Mouse (Mus musculus): ENCODE measurements at regions not wholly inside any gene's neighbourhood (a gene's known extent, or its start where the extent isn't known, plus 50 kb on each side); places are given as distances from the start of the nearest gene placed in this dataset.
"Not testable (repeated sequence)": the region's sequence is repeated elsewhere in the genome, so short reads cannot be mapped to it uniquely, and the experiment has no call there.

DNA sequence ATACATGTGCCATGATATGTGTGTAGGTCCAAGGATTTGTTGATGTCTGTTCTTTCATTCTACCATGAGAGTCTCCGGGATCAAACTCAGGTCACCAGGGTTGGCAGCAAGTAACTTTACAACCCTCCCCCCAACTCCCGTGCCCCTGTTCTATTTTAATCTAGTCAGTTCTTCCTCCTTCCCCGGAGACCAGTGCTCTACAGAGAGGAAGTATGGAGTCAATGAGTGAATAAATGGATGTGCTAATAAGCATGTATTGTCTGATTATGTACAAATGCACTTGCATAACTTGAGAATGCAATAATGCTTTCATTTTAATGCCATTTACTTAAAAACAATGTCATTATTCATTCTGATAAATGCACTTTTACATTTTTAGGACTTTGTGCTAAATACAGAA is 79.1 kb upstream of the Tbl1xr1 start:
- no peak for DNase-seq (ENCODE audit: low spot score)

DNA sequence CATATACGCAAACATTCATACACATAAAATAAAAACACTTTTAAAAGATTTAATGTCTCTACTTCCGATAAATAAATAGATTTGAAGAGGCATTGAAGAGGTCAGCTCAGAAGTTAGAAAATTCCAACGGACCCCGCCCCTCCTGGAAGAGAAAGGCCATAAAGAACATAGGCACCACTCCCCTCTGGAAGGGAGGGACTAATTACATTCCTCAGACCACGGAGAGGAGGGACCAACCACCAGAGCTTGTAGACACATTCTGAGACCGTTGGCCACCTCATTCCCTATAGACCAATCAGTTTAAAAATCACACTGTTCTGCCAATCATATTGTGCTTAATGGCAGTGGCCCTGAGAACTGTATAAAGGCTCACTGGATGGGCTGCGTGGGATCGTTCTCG is 71.0 kb upstream of the Tbl1xr1 start:
- DNase-seq (ENCODE audit: low spot score): no peak

DNA sequence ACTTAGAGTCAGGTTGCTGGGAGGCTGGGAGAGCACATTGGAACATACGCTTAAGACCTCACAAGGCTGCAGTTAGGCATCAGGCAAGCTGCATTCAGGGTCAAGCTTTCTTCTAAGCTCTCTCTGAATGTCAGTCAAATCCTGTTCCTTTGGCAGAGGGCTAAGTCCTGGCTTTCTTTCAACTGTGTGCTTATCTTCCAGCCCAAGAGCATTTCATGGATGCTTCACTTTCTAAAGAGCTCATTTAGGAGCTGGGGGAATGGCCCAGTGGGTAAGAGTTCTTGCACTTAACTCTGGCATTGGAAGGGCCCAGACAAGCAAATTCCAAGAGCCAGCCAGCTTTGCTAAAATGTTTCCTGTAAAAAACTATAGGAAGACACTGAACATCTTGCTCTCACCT is 70.3 kb upstream of the Tbl1xr1 start:
- DNase-seq (ENCODE audit: low spot score): no peak

DNA sequence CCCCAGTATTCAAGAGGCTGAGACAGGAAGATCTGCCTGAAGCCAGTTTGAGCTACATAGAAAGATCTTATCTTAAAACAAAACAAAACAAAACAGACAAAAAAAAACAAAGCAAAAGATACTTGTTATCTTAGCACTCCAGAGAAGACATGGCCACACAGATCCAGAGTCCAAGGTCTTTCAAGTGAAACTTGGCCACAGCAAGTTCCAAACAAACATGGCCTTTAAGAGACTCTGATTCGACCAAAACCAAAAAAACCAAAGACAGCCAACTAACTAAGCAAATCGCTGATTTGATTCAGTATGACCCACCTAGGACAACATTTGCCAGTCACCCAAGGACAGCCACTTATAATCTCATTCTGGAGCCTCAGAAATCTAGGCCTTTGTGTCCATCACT is 69.8 kb upstream of the Tbl1xr1 start:
- DNase-seq (ENCODE audit: low spot score): no peak

DNA sequence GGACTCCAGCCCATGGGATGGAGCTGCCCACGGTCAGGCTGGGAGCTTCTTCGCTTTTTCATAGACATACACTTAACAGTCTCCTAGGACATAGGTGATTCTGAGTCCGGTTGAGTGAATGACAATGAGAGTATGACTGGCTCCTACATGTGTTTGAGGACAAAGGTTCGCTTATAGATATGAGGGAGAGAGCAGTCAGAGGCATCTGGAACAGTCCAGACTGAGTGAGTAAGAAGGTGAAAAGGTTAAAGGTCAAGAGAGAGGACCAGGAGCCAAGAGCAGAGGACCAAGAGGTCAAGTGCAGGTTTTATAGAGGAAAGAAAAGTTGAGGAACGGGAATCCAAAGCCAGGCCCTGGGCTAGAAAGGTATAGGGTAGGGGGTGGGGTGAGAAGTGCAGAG is 68.7 kb upstream of the Tbl1xr1 start:
- DNase-seq (ENCODE audit: low spot score): no peak

DNA sequence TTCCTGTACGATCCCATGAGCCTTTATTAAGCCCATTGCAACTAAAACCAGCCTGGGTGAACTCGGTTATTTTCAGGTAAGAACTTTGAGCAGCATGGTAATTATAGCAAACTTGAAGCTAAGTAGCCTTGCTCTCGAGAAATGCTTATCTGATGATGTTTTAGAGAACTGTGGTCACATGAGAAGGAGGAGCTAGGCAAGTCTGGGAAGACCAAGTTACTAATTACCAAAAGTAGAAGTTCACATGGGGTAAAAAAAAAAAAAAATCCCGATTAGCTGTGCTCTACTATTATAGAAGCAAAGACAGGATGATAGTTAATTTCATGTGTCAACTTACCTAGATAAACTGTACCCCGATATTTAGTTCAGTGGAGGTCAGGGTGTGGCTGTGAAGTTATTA is 68.0 kb upstream of the Tbl1xr1 start:
- no peak for DNase-seq (ENCODE audit: low spot score)

DNA sequence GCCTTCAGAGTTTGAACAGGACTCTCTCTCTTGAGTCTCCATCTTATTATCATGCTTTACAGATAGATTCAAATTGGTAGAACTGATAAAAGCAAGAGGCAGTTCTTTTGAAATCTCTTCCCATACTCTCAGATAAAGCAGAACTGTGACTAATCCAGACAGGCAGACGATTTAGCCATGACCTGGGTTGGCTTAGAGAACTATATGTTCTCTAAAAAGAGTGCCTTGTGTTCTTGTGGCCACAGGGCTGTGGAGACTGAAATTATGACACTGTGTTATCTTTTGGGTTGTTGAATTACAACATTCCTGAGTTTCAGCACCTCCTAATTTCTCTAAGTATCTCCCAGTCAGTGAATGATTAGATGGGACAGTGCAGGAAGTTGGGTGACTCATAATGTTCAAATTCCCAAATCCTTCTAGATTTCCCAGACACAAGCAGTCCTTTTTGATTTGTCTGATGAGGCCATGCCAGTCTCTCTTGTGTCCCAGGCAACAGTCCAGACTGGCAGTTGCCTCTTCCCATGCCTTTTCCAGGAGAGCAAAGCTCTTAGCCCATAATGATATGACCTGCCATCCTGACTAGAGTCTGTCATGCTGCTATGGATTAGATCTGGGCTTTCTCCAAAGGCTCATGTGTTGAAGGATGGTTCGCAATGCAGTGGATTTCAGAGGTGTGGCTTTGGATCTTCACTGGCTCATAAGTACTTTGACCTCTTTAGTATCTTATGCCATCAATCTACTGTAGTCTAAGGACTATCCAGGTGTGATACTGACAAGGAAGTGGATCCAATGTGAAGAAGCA is 66.4 kb upstream of the Tbl1xr1 start:
- no peak for DNase-seq (ENCODE audit: low spot score)

DNA sequence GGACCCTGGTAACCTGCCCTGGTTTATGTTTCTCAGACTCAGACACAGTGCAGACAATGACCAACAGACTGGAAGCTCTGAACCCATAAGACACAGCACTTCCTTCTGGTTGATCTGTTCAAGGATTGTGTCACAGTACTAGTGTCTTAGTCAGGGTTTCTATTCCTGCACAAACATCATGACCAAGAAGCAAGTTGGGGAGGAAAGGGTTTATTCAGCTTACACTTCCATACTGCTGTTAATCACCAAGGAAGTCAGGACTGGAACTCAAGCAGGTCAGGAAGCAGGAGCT is 65.8 kb upstream of the Tbl1xr1 start:
- not testable (repeated sequence) for DNase-seq (ENCODE audit: low spot score)

DNA sequence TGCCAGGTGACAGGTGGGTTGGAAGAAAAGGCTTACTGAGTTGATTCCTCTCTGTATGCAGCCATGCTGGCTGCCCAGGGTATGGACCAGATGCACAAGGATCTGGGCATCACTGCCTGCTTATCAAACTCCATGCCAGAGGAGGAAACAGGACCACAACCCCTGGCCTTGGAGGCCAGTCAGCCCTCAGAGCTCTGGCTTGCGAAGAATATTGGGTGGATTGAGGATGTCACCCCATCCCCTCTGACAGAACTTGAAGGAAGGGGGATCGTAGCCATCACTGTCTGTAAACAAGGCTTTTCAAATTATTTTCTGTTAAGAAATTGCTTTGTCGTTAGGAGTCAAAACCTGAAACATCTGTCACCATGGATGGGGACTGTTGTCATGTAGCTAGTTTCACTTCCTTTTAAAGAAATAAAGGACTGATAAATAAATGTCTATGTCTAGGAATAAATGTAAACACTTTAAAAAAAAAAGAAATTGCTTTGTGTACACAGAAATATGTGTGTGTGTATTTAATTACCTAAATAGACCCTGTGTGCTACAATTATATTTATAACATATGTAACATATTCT is 55.0 kb upstream of the Tbl1xr1 start:
- no peak for DNase-seq (ENCODE audit: low spot score)

DNA sequence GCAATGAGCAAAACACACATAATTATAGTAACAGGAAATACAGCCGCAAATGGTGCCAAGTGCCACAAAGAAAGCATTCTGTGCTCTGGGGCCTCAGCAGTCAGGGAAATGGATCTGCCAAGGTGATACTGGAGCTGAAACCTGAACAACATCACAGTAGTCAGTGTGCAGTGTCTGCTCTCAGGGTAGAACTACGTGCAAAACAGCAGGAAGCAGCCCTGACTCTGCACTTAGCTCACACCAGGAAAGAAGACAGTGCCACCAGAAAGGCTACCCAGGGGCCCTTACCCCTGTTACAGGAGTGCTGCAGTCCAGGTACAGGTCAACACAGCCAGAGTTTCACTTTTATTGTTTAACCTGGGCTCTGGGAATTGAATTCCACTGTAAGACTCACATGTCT is 54.0 kb upstream of the Tbl1xr1 start:
- no peak for DNase-seq (ENCODE audit: low spot score)

DNA sequence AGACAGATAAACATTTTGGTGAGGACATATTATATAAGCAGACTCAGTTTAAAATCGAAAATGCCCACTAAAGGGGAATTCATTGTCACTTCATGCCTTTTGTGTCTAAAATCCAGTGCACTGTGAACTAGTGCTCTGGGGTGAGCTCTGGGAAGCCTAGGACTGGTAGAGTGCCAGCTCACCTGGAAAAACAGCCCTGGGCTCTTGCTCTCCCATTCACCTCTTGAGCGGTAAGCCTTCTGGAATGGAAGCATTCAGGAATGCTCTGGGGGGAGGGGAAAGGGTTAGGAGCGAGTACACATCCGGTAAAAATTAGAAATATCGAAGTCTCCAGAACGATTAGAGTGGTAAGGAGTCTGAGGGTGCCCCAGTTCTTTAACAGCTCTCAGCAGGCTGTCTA is 53.4 kb upstream of the Tbl1xr1 start:
- no peak for DNase-seq (ENCODE audit: low spot score)

DNA sequence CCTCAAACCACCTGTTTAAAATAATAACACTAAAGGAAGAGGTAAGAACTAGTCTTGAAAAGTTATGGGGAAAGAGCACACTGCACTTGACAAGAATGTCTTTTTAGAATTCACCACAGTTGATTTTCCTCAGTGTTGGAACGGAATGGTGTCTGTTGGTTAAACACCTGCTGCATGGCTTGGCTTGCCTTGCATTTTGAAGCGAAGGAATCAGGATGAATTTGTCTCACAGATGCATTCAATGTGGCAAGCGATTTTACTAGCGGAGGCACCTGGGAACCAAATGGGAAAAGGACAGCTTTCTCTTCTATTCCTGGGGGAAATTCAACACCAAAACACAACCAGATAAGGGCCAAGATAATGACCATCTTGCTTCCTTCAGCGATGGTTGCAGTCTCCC is 52.9 kb upstream of the Tbl1xr1 start:
- DNase-seq (ENCODE audit: low spot score): no peak

DNA sequence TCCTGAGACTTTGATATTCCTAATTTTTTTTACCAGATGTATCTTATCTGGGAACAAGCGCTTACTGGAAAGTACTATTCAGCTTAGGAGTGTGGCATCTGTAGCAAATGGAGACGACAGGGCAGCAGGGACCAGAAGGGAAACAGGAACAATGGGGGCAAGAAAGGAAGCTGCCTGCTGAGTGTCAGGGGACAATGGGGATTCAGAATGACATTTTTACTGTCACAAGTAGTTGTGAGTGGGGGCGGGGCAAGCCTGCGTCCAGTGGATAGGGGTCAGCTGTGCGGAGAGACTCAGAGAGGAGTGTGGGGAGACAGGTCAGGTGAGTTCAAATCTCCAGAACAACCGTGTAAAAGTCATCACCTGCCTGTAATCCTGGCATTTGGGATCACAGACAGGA is 52.3 kb upstream of the Tbl1xr1 start:
- no peak for DNase-seq (ENCODE audit: low spot score)

DNA sequence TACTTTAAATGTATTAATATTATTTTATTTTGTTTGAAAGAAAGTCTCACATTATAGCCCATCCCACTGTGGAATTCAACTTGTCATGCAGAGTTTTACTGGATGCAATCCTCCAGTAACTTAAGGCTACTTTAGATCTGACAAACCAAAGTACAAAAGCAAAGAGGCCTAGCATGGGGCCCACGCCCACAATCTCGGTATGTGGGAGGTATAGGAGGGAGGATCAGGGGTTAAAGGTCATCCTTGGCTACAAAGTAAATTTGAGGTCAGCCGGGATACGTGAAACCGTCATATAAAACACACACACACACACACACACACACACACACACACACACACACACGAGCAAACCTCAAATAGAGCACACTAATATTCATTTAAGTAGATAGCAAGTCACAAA is 51.3 kb upstream of the Tbl1xr1 start:
- no peak for DNase-seq (ENCODE audit: low spot score)

DNA sequence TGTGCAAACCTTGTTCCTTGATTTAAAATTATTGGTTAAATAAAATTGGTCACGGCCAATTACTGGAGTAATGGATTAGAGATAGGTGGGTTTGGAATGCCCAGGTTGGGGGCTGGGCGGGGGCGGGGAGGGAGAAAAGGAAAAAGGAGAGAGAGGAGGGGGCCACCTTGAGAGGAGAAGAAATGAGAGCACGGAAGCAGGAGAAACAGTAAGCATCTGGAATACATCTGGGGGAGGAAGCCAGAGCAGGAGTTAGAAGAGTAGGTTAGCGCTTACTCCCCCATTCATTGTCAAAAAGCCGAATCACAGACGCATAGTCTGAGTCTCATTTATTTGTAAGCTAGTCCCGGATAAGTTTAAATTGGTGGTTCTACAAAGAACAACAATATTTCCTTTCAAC is 50.8 kb upstream of the Tbl1xr1 start:
- no peak for DNase-seq (ENCODE audit: low spot score)

Data from layer of hippocampus, adult 11-12 months (tissue).